Mouse (Mus musculus) G1E (cell line): ENCODE data around the gene Ipmk.

Source experiments
- CTCF ChIP-seq: IDR thresholded peaks from 2 replicates; pipeline ENCODE4 v1.5.1; 2012; ENCODE audit warnings: low read depth, low read length, inconsistent platforms, mixed read lengths
- GATA1 ChIP-seq: IDR thresholded peaks from 2 replicates; pipeline ENCODE4 v1.6.1; 2012; ENCODE audit warnings: borderline replicate concordance, low read length, inconsistent platforms, mixed read lengths
- POLR2AphosphoS5 ChIP-seq: IDR thresholded peaks from 2 replicates; pipeline ENCODE4 v1.6.1; 2012; ENCODE audit warnings: low read depth, low read length, inconsistent platforms; ENCODE audit not compliant: insufficient replicate concordance
- TAL1 ChIP-seq: conservative IDR thresholded peaks from 2 replicates; pipeline ENCODE4 v1.6.1; 2012; ENCODE audit warnings: low read depth, low read length, inconsistent platforms, mixed read lengths

DNA sequence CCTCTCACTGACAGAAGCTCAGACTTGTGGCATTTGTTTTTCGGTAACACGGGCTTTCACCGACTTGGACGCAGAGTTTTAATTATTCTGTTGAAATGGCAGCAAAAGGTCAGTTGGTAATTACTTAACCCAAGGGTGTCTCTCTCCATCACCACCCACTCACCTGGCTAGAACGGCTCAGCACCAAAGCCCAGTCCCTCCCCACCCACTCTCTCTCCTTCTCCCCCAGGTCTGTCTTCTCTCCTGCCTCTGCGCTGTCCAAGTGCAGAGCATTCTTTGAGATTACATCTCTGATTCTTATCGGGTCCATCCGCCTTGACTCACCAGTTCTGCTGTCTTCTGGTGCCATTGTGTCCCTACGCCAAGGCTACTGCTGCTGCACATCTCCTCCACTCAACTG is 14.7 kb upstream of the Ipmk start:
- TF ChIP-seq CTCF, result no peak
- TF ChIP-seq POLR2AphosphoS5, result no peak
- TF ChIP-seq TAL1, result no peak
- TF ChIP-seq GATA1, result no peak
